Mouse (Mus musculus): Measurements from ENCODE around the gene Tspan6. TPM values are rescaled to one million over a fixed set of nuclear protein-coding genes. Genes with fewer than 3 reads are reported as not detected.

The Tspan6 gene
- polyA plus RNA-seq (2014; fragmentation: Nextera tagmentation; extraction: Ambion mirVana), result 207 and 218 TPM in 2 replicates

DNA sequence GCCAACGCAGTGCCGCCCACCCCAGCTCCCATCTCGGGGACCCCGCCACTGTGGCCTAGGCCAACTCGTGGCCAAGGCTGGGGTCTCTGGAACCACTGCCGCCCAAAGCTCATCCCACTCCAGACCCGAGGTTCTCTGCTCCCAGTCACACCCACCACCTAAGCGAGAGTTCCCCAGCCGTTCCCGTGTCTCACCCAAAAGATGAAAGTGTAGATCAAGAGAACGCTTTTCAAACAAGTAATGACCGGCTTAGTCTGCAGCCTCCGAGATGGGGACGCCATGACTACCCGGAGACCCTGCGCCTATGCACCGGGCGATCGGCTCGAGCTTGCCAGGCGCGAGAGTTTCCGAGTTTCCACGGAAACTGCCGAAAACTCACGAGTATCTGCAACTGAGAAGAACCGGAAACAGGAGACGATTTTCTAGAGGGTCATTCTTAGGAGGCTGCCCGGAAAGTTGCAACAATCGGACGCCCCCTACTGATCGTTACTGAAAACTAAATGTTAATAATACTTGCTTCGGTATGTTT, at the start of gene Tspan6:
TSS of gene Tspan6 (minus strand) at position 416 of the 529 bp plus-strand sequence.
- 25% methylated on average over 33 of the region's 33 CpGs for WGBS
- Histone ChIP-seq H3K4me1 (replicated peaks; ENCODE audit: control insufficient read depth, insufficient read depth, low read length) (no peaks in the 10 kb centered on the region), H3K9me3 (ENCODE audit: control insufficient read depth, low read length) (no peaks in the 10 kb centered on the region), H3K27me3 (ENCODE audit: control insufficient read depth, insufficient read depth, low read length) (no peaks in the 10 kb centered on the region), H3K27ac (ENCODE audit: low read depth, low read length) (0 out of 2 replicates have a peak within 1 kb of the TSS, but pooled peaks have one; percentile 6), H3K36me3 (ENCODE audit: control insufficient read depth, insufficient read depth, low read length) (no peaks in the 10 kb centered on the region), H3K4me2 (ENCODE audit: low read depth, low read length, severe bottlenecking) (peak within 1 kb of the TSS; percentile 47), H3K4me3 (ENCODE audit: low read depth, low read length) (peak within 1 kb of the TSS; percentile 52), H3K9ac (ENCODE audit: low read length) (peak within 1 kb of the TSS; percentile 77)
- peak; percentile 89 for DNase-seq (ENCODE audit: low spot score)
- ATAC-seq (replicated peaks; ENCODE audit: low FRiP score), result peak; percentile 96

DNA sequence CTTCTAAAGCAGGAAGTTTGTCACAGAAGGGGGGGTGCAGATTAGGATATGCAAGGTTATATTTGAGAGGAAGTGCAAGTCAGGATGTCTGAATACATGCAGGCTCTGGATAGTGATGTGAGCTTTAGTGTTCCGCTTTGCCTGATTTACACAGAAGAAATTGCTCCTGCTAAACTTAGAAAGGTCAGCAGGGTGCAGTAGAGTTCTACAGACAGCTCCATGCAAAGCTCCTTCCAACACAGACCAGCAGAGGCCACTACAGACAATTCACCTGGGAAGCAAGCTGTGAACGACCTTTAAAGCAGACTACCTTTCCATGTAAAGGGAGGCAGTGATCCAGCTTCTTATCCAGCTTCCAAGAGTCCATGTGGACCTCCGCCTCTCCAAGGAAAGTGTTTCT, 49.2 kb upstream of the Tspan6 start:
- no peak overlapping the region for H3K4me2 ChIP-seq (ENCODE audit: low read depth, low read length, severe bottlenecking)
- WGBS, result 37% methylated on average over 3 of the region's 3 CpGs
- DNase-seq (ENCODE audit: low spot score) (no peak), ATAC-seq (replicated peaks; ENCODE audit: low FRiP score) (0 out of 2 replicates have a peak, but pooled peaks have one; percentile 42)
- no peaks in the 10 kb centered on the region for H3K36me3 ChIP-seq (ENCODE audit: control insufficient read depth, insufficient read depth, low read length)
- no peaks in the 10 kb centered on the region for H3K4me1 ChIP-seq (replicated peaks; ENCODE audit: control insufficient read depth, insufficient read depth, low read length)
- no peak overlapping the region for H3K27ac ChIP-seq (ENCODE audit: low read depth, low read length)
- no peaks in the 10 kb centered on the region for H3K9me3 ChIP-seq (ENCODE audit: control insufficient read depth, low read length)
- H3K9ac ChIP-seq (ENCODE audit: low read length), result no peak overlapping the region
- H3K27me3 ChIP-seq (ENCODE audit: control insufficient read depth, insufficient read depth, low read length), result no peaks in the 10 kb centered on the region; the same call in 1 of the 2 replicates
- no peak overlapping the region for H3K4me3 ChIP-seq (ENCODE audit: low read depth, low read length)

DNA sequence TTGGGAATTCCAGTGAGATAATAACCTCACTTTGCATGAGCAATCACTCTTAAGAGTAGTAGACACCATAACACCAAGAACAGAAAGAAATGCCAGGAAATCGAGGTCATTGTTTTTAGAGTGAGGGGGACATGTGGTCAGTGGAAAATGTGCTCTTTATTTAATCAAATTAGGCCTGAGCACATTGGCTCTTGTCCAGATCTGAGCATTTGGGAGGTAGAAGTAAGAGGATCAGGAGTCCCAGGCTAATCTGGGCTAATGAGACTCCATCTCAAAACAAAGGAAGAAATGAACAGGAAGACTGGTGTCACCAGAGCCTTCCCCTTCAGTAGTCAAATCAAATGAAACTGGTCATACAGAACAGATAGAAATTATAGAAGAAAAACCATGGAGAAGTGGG, 41.3 kb upstream of the Tspan6 start:
- peaks cover 3% of the 10 kb centered on the region; the same call in 1 of the 2 replicates for H3K27me3 ChIP-seq (ENCODE audit: control insufficient read depth, insufficient read depth, low read length)
- WGBS, result 28% methylated on average over 1 of the region's 1 CpGs
- H3K4me1 ChIP-seq (replicated peaks; ENCODE audit: control insufficient read depth, insufficient read depth, low read length), result no peaks in the 10 kb centered on the region
- H3K27ac ChIP-seq (ENCODE audit: low read depth, low read length), result no peak overlapping the region
- H3K36me3 ChIP-seq (ENCODE audit: control insufficient read depth, insufficient read depth, low read length), result no peaks in the 10 kb centered on the region
- ATAC-seq (replicated peaks; ENCODE audit: low FRiP score), result no peak
- no peaks in the 10 kb centered on the region for H3K9me3 ChIP-seq (ENCODE audit: control insufficient read depth, low read length)
- H3K4me3 ChIP-seq (ENCODE audit: low read depth, low read length), result no peak overlapping the region
- no peak overlapping the region for H3K4me2 ChIP-seq (ENCODE audit: low read depth, low read length, severe bottlenecking)
- no peak for DNase-seq (ENCODE audit: low spot score)
- no peak overlapping the region for H3K9ac ChIP-seq (ENCODE audit: low read length)

GRCm38 (mm10) chrX:133936605-133937225, 38.5 kb upstream of the Tspan6 start:
- DNase-seq (ENCODE audit: low spot score) (no peak), ATAC-seq (replicated peaks; ENCODE audit: low FRiP score) (no peak)
- H3K9me3 ChIP-seq (ENCODE audit: control insufficient read depth, low read length), result no peaks in the 10 kb centered on the region
- no peak overlapping the region for H3K9ac ChIP-seq (ENCODE audit: low read length)
- H3K4me3 ChIP-seq (ENCODE audit: low read depth, low read length), result no peak overlapping the region
- H3K4me2 ChIP-seq (ENCODE audit: low read depth, low read length, severe bottlenecking), result no peak overlapping the region
- peaks cover 3% of the 10 kb centered on the region; the same call in 1 of the 2 replicates for H3K27me3 ChIP-seq (ENCODE audit: control insufficient read depth, insufficient read depth, low read length)
- 86% methylated on average over 4 of the region's 4 CpGs for WGBS
- H3K36me3 ChIP-seq (ENCODE audit: control insufficient read depth, insufficient read depth, low read length), result no peaks in the 10 kb centered on the region
- H3K4me1 ChIP-seq (replicated peaks; ENCODE audit: control insufficient read depth, insufficient read depth, low read length), result no peaks in the 10 kb centered on the region
- H3K27ac ChIP-seq (ENCODE audit: low read depth, low read length), result no peak overlapping the region

DNA sequence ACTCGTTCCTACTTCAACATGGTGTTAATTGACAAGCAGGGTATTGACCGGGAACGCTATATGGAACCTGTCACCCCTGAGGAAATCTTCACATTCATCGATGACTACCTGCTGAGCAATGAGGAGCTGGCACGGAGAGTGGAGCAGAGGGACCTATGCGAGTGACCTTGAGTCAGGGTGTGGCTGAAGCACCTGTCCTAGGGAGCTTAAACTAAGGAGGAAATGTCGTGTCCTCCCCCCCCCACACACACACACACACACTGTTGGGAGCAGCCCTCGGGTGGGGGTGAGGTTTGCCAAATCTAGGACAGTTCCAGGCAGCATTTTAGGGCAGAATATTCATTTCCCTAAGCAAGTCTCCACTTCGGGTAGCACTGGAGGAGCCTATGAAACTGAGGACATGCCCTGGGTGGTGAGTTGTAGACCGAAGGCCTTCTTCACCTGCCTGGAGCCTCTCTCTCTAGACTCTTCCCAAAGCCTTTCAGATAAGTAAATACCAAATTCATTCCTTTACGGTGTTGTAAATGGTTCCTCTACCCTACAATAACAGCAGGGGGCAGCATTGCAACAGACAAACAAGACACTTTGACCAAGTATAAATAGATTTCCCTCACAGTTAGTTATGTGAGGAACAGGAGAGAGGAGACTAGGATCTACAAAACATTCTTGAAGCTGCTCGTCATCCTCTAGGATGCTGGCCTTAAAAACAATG, 33.2 kb upstream of the Tspan6 start:
- H3K9me3 ChIP-seq (ENCODE audit: control insufficient read depth, low read length), result no peaks in the 10 kb centered on the region
- ATAC-seq (replicated peaks; ENCODE audit: low FRiP score), result no peak
- H3K4me2 ChIP-seq (ENCODE audit: low read depth, low read length, severe bottlenecking), result no peak overlapping the region
- H3K4me1 ChIP-seq (replicated peaks; ENCODE audit: control insufficient read depth, insufficient read depth, low read length), result no peaks in the 10 kb centered on the region
- WGBS, result 60% methylated on average over 12 of the region's 12 CpGs
- no peak overlapping the region for H3K9ac ChIP-seq (ENCODE audit: low read length)
- no peak overlapping the region for H3K4me3 ChIP-seq (ENCODE audit: low read depth, low read length)
- no peaks in the 10 kb centered on the region for H3K36me3 ChIP-seq (ENCODE audit: control insufficient read depth, insufficient read depth, low read length)
- DNase-seq (ENCODE audit: low spot score), result no peak
- H3K27ac ChIP-seq (ENCODE audit: low read depth, low read length), result no peak overlapping the region
- H3K27me3 ChIP-seq (ENCODE audit: control insufficient read depth, insufficient read depth, low read length), result no peaks in the 10 kb centered on the region

DNA sequence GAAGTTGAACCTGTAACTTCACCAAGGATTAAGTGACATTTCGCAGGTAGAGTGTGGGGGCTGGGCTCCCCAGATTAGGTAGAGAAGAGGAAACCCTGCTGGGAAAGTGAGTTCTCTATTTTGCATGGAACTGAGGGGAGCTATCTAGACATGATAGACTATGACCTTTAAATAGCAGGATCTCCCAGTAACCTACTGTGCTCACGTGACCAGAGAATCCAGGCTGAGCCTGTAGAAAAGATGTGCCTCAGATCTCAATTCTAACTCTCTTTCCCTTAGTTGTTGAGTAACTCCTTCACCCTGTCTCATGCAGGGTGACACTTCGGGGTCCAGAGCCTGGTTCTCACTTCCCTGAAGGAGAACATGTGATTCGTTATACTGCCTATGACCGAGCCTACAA, 28.5 kb upstream of the Tspan6 start:
- ATAC-seq (replicated peaks; ENCODE audit: low FRiP score) (no peak), DNase-seq (ENCODE audit: low spot score) (no peak)
- peaks cover 2% of the 10 kb centered on the region; the same call in 1 of the 2 replicates for H3K27me3 ChIP-seq (ENCODE audit: control insufficient read depth, insufficient read depth, low read length)
- no peak overlapping the region for H3K27ac ChIP-seq (ENCODE audit: low read depth, low read length)
- no peak overlapping the region for H3K4me2 ChIP-seq (ENCODE audit: low read depth, low read length, severe bottlenecking)
- no peaks in the 10 kb centered on the region for H3K9me3 ChIP-seq (ENCODE audit: control insufficient read depth, low read length)
- H3K9ac ChIP-seq (ENCODE audit: low read length), result no peak overlapping the region
- no peaks in the 10 kb centered on the region for H3K36me3 ChIP-seq (ENCODE audit: control insufficient read depth, insufficient read depth, low read length)
- no peaks in the 10 kb centered on the region for H3K4me1 ChIP-seq (replicated peaks; ENCODE audit: control insufficient read depth, insufficient read depth, low read length)
- WGBS, result 74% methylated on average over 5 of the region's 5 CpGs
- H3K4me3 ChIP-seq (ENCODE audit: low read depth, low read length), result no peak overlapping the region

DNA sequence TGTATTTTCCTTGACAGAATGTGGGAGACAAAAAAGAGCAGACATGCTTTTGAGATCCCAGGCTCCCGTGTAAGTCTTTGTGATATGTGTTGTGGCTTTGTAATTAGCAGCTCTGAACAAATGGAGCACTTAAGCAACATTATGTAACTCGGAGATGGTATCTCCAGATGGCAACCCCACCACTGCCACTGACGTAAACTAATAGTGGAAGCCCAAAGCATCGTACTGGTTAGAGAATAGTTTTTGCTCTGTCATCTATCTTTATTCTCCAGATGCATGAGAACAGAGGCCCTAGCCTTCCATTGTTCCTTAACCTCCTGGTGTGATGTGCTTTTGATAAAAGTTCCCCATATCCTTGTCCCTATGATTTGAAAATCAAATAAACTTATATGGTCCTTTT, 23.0 kb upstream of the Tspan6 start:
- peaks cover 2% of the 10 kb centered on the region; the same call in 1 of the 2 replicates for H3K27me3 ChIP-seq (ENCODE audit: control insufficient read depth, insufficient read depth, low read length)
- H3K27ac ChIP-seq (ENCODE audit: low read depth, low read length), result no peak overlapping the region
- no peak overlapping the region for H3K9ac ChIP-seq (ENCODE audit: low read length)
- H3K4me2 ChIP-seq (ENCODE audit: low read depth, low read length, severe bottlenecking), result no peak overlapping the region
- ATAC-seq (replicated peaks; ENCODE audit: low FRiP score) (no peak), DNase-seq (ENCODE audit: low spot score) (no peak)
- H3K9me3 ChIP-seq (ENCODE audit: control insufficient read depth, low read length), result no peaks in the 10 kb centered on the region
- 80% methylated on average over 4 of the region's 4 CpGs for WGBS
- H3K4me3 ChIP-seq (ENCODE audit: low read depth, low read length), result no peak overlapping the region
- H3K4me1 ChIP-seq (replicated peaks; ENCODE audit: control insufficient read depth, insufficient read depth, low read length), result no peaks in the 10 kb centered on the region
- H3K36me3 ChIP-seq (ENCODE audit: control insufficient read depth, insufficient read depth, low read length), result no peaks in the 10 kb centered on the region

DNA sequence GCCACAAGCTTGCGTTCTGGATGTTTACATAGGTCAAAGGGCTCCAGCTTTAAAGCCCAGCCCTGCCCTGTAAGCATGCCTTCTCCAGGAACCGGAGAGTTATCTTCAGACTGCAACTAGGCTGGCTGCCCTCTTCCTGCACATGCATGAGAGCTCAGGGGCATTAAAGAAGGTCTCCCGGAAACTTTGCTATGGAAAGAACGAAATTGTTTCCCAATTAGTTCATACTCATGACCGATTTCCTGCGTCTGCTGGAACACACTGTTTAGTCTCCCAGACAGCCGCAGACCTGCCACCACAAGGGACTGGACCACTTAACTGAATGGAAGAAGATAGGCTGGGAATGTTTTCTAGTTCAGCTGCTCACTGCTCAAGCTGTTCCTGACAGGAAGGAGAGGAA, 16.0 kb upstream of the Tspan6 start:
- 70% methylated on average over 7 of the region's 7 CpGs for WGBS
- H3K27ac ChIP-seq (ENCODE audit: low read depth, low read length), result no peak overlapping the region
- ATAC-seq (replicated peaks; ENCODE audit: low FRiP score) (no peak), DNase-seq (ENCODE audit: low spot score) (no peak)
- H3K4me1 ChIP-seq (replicated peaks; ENCODE audit: control insufficient read depth, insufficient read depth, low read length), result no peaks in the 10 kb centered on the region
- H3K4me2 ChIP-seq (ENCODE audit: low read depth, low read length, severe bottlenecking), result no peak overlapping the region
- H3K36me3 ChIP-seq (ENCODE audit: control insufficient read depth, insufficient read depth, low read length), result no peaks in the 10 kb centered on the region
- H3K9me3 ChIP-seq (ENCODE audit: control insufficient read depth, low read length), result no peaks in the 10 kb centered on the region
- H3K4me3 ChIP-seq (ENCODE audit: low read depth, low read length), result no peak overlapping the region
- no peak overlapping the region for H3K9ac ChIP-seq (ENCODE audit: low read length)
- peaks cover 2% of the 10 kb centered on the region for H3K27me3 ChIP-seq (ENCODE audit: control insufficient read depth, insufficient read depth, low read length)
